ENCODE assay signal across 15 mouse cellular contexts in the genomic region with DNA sequence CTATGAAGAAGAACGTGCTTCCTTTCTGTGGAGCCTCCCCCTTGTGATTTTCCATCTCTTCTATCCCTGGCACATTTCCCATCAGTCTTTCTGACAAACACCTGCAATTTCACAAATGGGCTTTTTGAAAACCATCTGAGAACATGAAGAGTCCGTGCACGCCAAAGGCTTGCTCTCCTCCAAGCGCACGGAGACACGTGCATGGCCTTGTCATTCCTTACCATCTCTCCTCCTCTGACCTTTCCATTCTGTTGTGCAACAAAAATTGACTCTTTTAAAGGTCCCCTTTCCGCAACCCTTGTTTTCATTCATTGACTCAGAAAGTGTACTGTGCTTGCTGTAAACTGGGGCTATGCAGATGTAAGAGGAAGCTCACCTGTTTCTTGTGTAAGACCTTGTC.
"Had no signal": no experiment of that assay in that cellular context is flagged by ENCODE, and none has a peak within 500 bp of the region (broad histone marks: within the 10 kb centered on the region; RNA-seq: fewer than 3 reads in every experiment).

No protein-coding gene starts in this region.

- ATAC-seq: liver, postnatal 0 days; lung, postnatal 0 days; midbrain, embryonic 16.5 days had no signal

- DNase-seq: liver, postnatal 0 days; lung, adult 2 months; lung, postnatal 14 days; lung, postnatal 36 days; midbrain, embryonic 14.5 days; retina, postnatal 1 day; right cerebral cortex, adult 18-20 months; right cerebral cortex, postnatal 25 days; right cerebral cortex, postnatal 4 days; spleen, adult 18-20 months; thymus, adult 2 months; thymus, postnatal 25 days; thymus, postnatal 4 days had no signal
